Mouse (Mus musculus) hindbrain, embryonic 14.5 days (tissue): ENCODE data around the gene Ciao1. TPM values are rescaled to one million over a fixed set of nuclear protein-coding genes. Genes with fewer than 3 reads are reported as not detected.
A peak's percentile ranks its signal among the peaks of the same experiment; 100 is the strongest.
"Not testable (repeated sequence)": the region's sequence is repeated elsewhere in the genome, so short reads cannot be mapped to it uniquely, and the experiment has no call there.

Experiments used
- ATAC-seq: fragments of 200-750 bp; cut with Nextera tagmentation; 2 replicates; pipeline ENCODE4 v1.8.0; 2017; ENCODE audit warnings: moderate number of reproducible peaks, mild to moderate bottlenecking, moderate TSS enrichment, moderate library complexity; ENCODE audit not compliant: low FRiP score
- DNase-seq: peaks from one replicate; pipeline ENCODE4 v3.0.0-alpha.2; 2015; ENCODE audit warnings: low spot score
- H3K27ac ChIP-seq: fragments of 300-500 bp; sonication (generic); 2 replicates; pipeline ENCODE4 v1.5.1; 2014; ENCODE audit warnings: mild to moderate bottlenecking, moderate library complexity
- H3K27me3 ChIP-seq: fragments of 300-500 bp; sonication (generic); 2 replicates; pipeline ENCODE4 v1.6.1; 2014; ENCODE audit warnings: mild to moderate bottlenecking, low read length, mixed read lengths; ENCODE audit not compliant: control insufficient read depth, insufficient read depth
- H3K36me3 ChIP-seq: fragments of 300-500 bp; sonication (generic); replicated peaks from 2 replicates; pipeline ENCODE4 v1.6.1; 2014; ENCODE audit not compliant: control insufficient read depth, insufficient read depth
- H3K4me1 ChIP-seq: fragments of 300-500 bp; sonication (generic); replicated peaks from 2 replicates; pipeline ENCODE4 v1.6.1; 2014; ENCODE audit warnings: antibody characterized with exemption, low read length, mixed read lengths; ENCODE audit not compliant: control insufficient read depth, insufficient read depth
- H3K4me2 ChIP-seq: fragments of 300-500 bp; sonication (generic); replicated peaks from 2 replicates; pipeline ENCODE4 v1.6.1; 2014; ENCODE audit warnings: mild to moderate bottlenecking, moderate library complexity
- H3K4me3 ChIP-seq: fragments of 300-500 bp; sonication (generic); replicated peaks from 2 replicates; pipeline ENCODE4 v1.5.1; 2014; ENCODE audit warnings: mild to moderate bottlenecking, low read length
- H3K9ac ChIP-seq: fragments of 300-500 bp; sonication (generic); 2 replicates; pipeline ENCODE4 v1.6.1; 2014
- H3K9me3 ChIP-seq: fragments of 300-500 bp; sonication (generic); 2 replicates; pipeline ENCODE4 v1.6.1; 2016; ENCODE audit warnings: low read length; ENCODE audit not compliant: control insufficient read depth
- WGBS: fragments of 180-500 bp; shearing (Covaris S2); extraction: QIAGEN DNeasy Blood & Tissue Kit; methylation state at CpG from one replicate; pipeline ENCODE4 v1.1.7; 2014; 5-methylcytosine and 5-hydroxymethylcytosine counted together
- polyA plus RNA-seq: library from polyadenylated mRNA; unstranded; fragments of >200 nt; fragmentation: Nextera tagmentation; extraction: Ambion mirVana; gene quantifications from 2 replicates; pipeline ENCODE4 v1.2.1, GENCODE M21; 2014

Gene Ciao1
- polyA plus RNA-seq, 1 experiment from 2014 or later: 54.6 TPM

DNA sequence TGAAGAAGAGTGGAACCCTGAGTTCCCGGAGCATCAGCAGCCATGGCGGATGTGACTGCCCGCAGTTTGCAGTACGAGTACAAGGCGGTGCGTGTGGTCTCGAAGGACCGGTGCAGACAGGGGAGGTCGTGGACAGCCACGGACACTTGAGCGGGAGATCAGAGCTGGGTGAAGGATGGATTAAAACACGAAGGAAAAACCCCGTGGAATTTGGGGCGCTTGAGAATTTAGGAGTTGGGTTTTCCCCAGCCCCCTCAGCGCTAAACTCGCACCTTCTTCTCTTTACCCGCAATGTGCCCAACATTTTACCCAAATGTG is 39.2 kb downstream of the Ciao1 start:
- WGBS: under 1% methylated on average over 17 of the region's 17 CpGs
- peaks cover 12% of the 10 kb centered on the region; the same call in 1 of the 2 replicates for H3K4me1 ChIP-seq
- no peaks in the 10 kb centered on the region for H3K9me3 ChIP-seq
- peak overlapping the region; percentile 83 for H3K27ac ChIP-seq
- peak overlapping the region; percentile 91 for H3K4me3 ChIP-seq
- DNase-seq (no peak), ATAC-seq (no peak)
- peaks cover 31% of the 10 kb centered on the region for H3K36me3 ChIP-seq
- H3K4me2 ChIP-seq: peak overlapping the region; percentile 92
- peak overlapping the region; percentile 87 for H3K9ac ChIP-seq
- no peaks in the 10 kb centered on the region for H3K27me3 ChIP-seq

DNA sequence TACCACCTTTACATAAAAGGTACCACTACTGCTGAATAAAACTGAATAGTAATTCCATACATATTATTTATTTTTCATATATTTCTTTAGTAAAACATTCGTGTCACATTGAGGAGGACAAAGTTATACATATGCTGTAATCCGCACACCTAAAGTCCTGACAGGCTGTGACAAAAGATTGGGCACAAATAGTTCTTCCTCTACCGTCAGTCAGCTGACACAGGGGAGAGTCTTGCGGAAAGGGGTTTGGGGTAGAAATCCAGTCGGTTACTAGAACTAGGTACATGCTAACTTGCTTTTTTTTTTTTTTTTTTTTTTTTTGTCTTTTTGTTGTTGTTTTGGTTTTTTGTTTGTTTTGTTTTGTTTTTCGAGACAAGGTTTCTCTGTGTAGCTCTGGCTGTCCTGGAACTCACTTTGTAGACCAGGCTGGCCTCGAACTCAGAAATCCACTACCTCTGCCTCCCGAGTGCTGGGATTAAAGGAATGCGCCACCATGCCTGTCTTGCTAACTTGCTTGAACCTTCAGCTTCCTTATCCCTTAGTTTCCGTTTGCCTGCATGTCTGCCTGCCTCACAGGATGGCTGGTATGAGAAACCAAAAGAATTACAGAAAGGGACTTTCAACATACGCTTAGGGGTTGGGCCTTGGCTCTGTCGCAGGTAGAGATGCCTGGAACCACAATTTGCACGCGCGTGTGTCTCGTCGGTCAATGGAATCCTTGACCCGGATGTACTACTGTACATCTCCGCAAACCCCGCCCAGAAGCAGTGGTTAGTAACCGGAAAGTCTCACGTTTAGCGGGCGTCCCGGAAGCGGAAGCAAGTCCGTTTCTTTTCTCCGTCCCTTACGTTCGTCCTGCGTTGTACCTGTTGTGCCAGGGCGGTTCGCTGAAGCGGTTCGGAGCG is 39.8 kb downstream of the Ciao1 start, which contains the start of the genes 1810024B03Rik and Snrnp200:
Gene 1810024B03Rik (minus strand): TSS at position 734 of the 905 bp plus-strand sequence.
Gene Snrnp200 (plus strand): TSS at position 840 of the 905 bp plus-strand sequence.
- H3K9me3 ChIP-seq: no peaks in the 10 kb centered on the region
- H3K9ac ChIP-seq: peak within 1 kb of the TSS; percentile 87
- WGBS: 13% methylated on average over 36 of the region's 36 CpGs
- H3K4me3 ChIP-seq: peak within 1 kb of the TSS; percentile 91
- H3K4me1 ChIP-seq: peaks cover 12% of the 10 kb centered on the region; the same call in 1 of the 2 replicates
- H3K27me3 ChIP-seq: no peaks in the 10 kb centered on the region
- peaks cover 24% of the 10 kb centered on the region for H3K36me3 ChIP-seq
- peak within 1 kb of the TSS; percentile 83 for H3K27ac ChIP-seq
- DNase-seq (peak; percentile 95), ATAC-seq (peak; percentile 98)
- H3K4me2 ChIP-seq: peak within 1 kb of the TSS; percentile 92

DNA sequence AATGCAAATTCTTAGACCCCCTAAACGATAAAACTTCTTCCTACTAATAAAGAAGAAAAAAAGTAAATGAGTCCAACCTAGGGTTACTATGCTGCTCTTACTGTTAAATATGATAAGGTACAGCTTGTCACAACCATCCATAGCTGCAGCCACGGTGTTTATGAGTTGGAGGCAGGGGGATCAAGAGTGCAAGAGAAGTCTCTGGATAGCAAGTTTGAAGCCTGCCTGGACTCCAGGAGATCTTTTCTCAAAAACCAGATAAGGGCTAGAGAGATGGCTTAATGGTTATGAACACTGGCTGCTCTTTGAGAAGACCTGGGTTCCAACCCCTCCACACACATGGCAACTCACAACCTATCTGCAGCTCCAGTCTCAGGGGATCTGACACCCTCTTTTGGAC is 40.7 kb downstream of the Ciao1 start:
- no peak overlapping the region for H3K9ac ChIP-seq
- WGBS: 99% methylated on average over 2 of the region's 2 CpGs
- no peaks in the 10 kb centered on the region for H3K27me3 ChIP-seq
- H3K9me3 ChIP-seq: no peaks in the 10 kb centered on the region
- no peak overlapping the region for H3K4me3 ChIP-seq
- H3K36me3 ChIP-seq: peaks cover 23% of the 10 kb centered on the region
- no peak overlapping the region for H3K4me2 ChIP-seq
- no peak for ATAC-seq
- H3K27ac ChIP-seq: no peak overlapping the region
- H3K4me1 ChIP-seq: peaks cover 12% of the 10 kb centered on the region; the same call in 1 of the 2 replicates
- no peak for DNase-seq

DNA sequence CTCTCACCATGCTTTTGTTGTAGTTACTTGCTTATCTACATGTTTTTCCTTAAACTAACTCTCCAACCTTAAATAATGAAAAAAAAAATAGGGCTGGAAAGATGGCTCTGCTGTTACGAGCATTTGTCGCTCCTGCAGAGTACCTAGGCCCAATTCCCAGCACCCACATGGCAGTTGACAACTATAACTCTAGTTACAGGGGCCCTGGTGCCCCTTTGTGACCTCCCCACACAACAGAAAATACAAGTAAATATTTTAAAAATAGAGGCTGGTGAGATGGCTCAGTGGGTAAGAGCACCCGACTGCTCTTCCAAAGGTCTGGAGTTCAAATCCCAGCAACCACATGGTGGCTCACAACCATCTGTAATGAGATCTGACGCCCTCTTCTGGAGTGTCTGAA is 41.7 kb downstream of the Ciao1 start:
- DNase-seq, H3K4me3 ChIP-seq, H3K9me3 ChIP-seq, H3K27me3 ChIP-seq, H3K27ac ChIP-seq, H3K9ac ChIP-seq, H3K4me2 ChIP-seq, ATAC-seq: not testable (repeated sequence)
- 86% methylated on average over 4 of the region's 4 CpGs for WGBS
- Histone ChIP-seq H3K36me3 (peaks cover 14% of the 10 kb centered on the region), H3K4me1 (peaks cover 12% of the 10 kb centered on the region; the same call in 1 of the 2 replicates)

DNA sequence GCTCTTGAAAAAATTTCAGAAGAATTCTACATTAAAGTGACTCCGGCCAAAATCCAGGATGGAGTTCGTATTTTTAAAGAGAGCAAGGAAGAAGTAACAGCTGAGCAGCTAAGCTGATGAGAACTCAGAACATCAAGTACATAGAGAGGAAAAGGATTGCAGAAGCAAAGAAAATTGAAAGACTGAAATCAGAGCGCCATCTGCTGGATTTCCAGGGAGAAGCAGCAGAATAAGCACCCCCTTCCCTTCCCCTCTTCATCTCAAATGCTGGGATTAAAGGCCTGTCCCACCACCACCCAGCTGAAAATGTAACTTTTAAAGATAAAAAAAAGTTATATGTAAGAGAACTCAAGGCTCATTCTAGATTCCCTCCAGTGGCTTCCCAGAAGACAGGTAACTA is 42.7 kb downstream of the Ciao1 start:
- no peak overlapping the region for H3K4me2 ChIP-seq
- WGBS: 41% methylated on average over 3 of the region's 3 CpGs
- peak; percentile 85 for DNase-seq
- no peaks in the 10 kb centered on the region for H3K9me3 ChIP-seq
- peaks cover 12% of the 10 kb centered on the region; the same call in 1 of the 2 replicates for H3K4me1 ChIP-seq
- H3K36me3 ChIP-seq: peaks cover 8% of the 10 kb centered on the region; the same call in 1 of the 2 replicates
- H3K27ac ChIP-seq: no peak overlapping the region
- no peak for ATAC-seq
- no peak overlapping the region for H3K9ac ChIP-seq
- no peak overlapping the region for H3K4me3 ChIP-seq
- no peaks in the 10 kb centered on the region for H3K27me3 ChIP-seq

Other genes with a start within 250 kb of the Ciao1 start
- gene Ap4e1, start 239.1 kb downstream of the Ciao1 start, polyA plus RNA-seq: 10.2 and 11.4 TPM in 2 replicates
- gene Blvra, start 177.2 kb downstream of the Ciao1 start, polyA plus RNA-seq: 27.7 and 32.9 TPM in 2 replicates
- gene Ncaph, start 113.9 kb downstream of the Ciao1 start, polyA plus RNA-seq: 17.8 and 20.0 TPM in 2 replicates
- gene Itpripl1, start 104.4 kb downstream of the Ciao1 start, polyA plus RNA-seq: 9.7 and 12.4 TPM in 2 replicates
- gene 1810024B03Rik, start 39.5 kb downstream of the Ciao1 start, polyA plus RNA-seq: 1.2 TPM in 2 replicates
- 59.6 and 60.2 TPM in 2 replicates for gene Snrnp200, start 39.4 kb downstream of the Ciao1 start, polyA plus RNA-seq
- gene Tmem127, start 92 bp upstream of the Ciao1 start, polyA plus RNA-seq: 43.0 and 47.3 TPM in 2 replicates
- gene Stard7, start 22.4 kb upstream of the Ciao1 start, polyA plus RNA-seq: 110 and 122 TPM in 2 replicates
- gene Dusp2, start 88.3 kb upstream of the Ciao1 start, polyA plus RNA-seq: 12.5 and 15.2 TPM in 2 replicates
- gene Astl, start 90.8 kb upstream of the Ciao1 start, polyA plus RNA-seq: not detected in 2 replicates
- gene Adra2b, start 115.4 kb upstream of the Ciao1 start, polyA plus RNA-seq: 0.53 and 0.79 TPM in 2 replicates
- 0.07 and 0.08 TPM in 2 replicates for gene Gpat2, start 177.4 kb upstream of the Ciao1 start, polyA plus RNA-seq
- gene Fahd2a, start 196.7 kb upstream of the Ciao1 start, polyA plus RNA-seq: 31.9 and 35.1 TPM in 2 replicates